Mouse (Mus musculus) c-Kit-negative CD71-positive TER-119-positive erythroid progenitor cells, embryonic 14.5 days (primary cell): ENCODE results near the gene Csgalnact2.

Experiments used
- DNase-seq: peaks from one replicate; pipeline ENCODE4 v3.0.0-alpha.2; 2013; ENCODE audit warnings: low read depth, low spot score

Csgalnact2 gene

DNA sequence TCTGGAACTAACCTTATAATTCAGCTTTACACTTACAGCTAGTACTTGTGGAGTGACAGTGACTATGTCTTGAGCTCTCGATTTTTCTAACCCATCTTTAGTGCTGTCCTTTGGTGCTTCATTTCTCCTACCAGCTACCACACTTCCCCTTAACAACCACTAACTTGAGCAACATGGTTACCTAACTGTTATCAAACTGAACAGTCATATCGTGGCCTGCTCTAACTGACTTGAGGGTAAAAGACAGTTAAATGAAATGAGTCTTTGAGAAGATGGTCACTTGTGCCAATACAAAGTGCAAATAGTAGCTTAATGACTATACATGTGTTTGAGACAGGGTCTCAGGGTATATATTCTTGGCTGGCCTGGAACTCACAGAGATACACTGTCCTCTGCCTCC lies 1.8 kb downstream of the Csgalnact2 start:
- no peak for DNase-seq

DNA sequence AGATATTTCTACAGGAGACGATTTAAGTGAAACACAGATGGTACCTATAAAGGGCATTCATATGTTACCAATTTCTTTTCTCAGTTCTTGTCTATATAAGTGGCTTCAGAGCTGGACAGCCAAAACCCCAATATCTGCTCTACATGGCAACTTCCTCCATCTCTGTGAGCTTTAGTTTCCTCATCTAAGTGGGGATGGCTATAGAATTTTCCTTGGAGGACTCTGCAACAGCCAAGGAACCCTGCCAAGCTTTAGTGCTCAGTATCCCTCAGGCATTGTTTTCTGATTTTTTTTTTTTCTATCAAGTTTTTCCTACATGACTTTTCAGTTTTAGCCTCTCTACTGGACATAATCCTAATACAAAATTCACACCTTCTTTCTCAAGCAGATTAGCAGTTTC lies 4.5 kb downstream of the Csgalnact2 start:
- DNase-seq, result no peak

DNA sequence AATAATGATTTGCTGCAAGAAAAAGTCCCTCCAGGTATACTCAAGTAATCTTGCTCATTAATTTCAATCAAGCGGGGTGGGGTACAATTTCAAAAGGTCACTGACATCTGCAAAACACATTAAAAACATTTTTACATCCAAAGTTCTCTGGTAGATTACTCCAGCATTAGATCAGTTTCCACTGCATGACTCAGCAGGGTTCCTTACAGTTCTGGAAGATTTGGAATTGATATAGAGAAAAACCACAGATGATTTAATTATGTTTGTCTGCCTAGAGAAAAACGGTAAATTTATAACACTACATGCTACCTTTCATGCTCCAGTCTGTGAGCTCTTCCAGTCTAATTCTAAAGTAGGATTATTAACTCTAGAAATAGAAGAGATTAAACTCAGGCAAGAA lies 8.9 kb downstream of the Csgalnact2 start:
- DNase-seq, result no peak

GRCm38 (mm10) chr6:118127827-118128487 lies 11.0 kb downstream of the Csgalnact2 start:
- no peak for DNase-seq

DNA sequence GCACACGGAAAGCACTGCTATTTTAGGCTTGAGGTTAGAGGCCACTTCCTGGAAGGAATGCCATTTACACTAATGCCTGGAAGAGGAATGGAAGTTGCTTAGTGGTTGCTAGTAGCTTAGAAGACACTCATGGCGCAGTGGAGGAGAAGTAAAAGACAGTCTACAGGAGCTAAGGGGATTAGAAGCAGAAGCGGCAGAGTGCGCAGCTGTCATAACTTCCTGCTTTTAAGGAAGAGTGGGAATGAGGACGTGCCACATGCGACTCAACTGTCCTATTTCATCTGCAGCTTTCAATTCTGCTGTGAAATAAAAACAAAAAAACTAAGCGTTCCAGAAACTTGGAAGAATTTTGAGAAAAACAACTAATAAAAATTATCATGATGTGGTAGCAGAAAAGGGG lies 11.7 kb downstream of the Csgalnact2 start:
- no peak for DNase-seq

DNA sequence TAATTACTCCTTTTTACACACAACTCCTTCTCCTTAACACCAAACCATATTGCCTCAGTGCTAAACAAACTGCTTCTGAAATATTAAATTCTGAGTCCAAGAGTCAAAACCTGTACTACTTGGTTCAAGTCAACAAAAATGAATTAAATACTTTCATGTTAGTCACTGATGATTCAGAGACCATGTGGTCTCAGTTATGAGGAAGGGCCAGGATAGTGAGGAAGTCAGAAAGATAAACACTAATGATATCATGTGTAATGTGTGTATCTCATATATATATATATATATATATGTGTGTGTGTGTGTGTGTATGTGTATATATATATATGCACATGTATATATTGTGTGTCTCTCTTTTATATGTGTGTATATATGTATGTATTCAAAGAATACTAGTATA lies 12.4 kb downstream of the Csgalnact2 start:
- DNase-seq, result no peak

- no peak for DNase-seq
Observed at GRCm38 (mm10) chr6:118122767-118123166, 16.2 kb downstream of the Csgalnact2 start.

DNA sequence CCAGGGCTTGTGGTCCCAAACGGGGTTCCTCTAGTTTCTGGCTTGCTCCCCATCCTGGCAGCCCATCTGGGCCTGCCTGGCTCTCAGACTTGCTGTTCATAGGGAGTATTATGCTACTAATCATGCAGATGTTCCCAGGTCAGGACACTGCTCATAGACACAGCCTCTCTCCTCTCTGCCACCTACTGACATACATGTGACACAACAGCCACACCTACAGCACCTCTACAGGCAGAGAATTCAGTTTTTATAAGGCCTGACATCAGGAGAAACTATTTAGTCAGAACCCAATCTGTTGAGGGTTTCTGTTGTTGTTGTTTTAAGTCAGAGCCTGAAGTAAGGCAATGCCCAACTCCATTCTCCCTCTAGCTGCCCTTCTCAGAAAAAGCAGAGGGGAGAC lies 27.1 kb downstream of the Csgalnact2 start:
- DNase-seq, result no peak

GRCm38 (mm10) chr6:118099311-118099802 lies 39.6 kb downstream of the Csgalnact2 start:
- no peak for DNase-seq

DNA sequence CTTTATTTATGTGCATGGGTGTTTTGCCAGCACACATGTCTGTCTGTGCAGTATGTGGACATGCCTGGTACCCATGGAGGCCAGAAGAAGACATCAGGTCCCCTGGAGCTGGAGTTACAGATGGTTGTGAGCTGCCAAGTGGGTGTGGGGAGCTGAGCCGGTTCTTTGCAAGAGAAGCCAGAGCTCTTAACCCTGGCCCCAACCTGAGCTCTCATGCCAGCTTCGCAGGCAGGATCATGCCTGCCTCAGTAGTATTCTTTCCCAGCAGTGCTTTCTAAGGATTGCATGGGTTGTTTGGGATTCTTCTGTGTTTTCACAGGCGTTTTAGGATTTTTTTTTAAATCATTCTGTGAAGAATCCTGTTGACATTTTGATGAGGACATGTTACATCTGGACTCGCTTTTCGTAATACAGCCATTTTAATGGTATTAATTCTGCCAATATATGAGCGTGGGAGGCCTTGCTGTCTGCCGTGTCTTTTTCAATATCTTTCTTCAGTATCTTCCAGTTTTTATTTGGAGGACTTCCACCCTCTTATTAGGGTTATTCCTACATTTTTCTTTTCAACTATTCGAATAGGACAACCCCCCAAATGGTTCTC lies 41.1 kb downstream of the Csgalnact2 start:
- DNase-seq, result no peak

- DNase-seq, result no peak
Observed at GRCm38 (mm10) chr6:118090827-118091226, 48.1 kb downstream of the Csgalnact2 start.

- no peak for DNase-seq
Observed at GRCm38 (mm10) chr6:118088750-118089440, 50.0 kb downstream of the Csgalnact2 start.

- no peak for DNase-seq
Observed at GRCm38 (mm10) chr6:118087955-118088354, 51.0 kb downstream of the Csgalnact2 start.

- DNase-seq, result no peak
Observed at GRCm38 (mm10) chr6:118084596-118084995, 54.3 kb downstream of the Csgalnact2 start.

GRCm38 (mm10) chr6:118083608-118084007 lies 55.3 kb downstream of the Csgalnact2 start:
- DNase-seq, result no peak

DNA sequence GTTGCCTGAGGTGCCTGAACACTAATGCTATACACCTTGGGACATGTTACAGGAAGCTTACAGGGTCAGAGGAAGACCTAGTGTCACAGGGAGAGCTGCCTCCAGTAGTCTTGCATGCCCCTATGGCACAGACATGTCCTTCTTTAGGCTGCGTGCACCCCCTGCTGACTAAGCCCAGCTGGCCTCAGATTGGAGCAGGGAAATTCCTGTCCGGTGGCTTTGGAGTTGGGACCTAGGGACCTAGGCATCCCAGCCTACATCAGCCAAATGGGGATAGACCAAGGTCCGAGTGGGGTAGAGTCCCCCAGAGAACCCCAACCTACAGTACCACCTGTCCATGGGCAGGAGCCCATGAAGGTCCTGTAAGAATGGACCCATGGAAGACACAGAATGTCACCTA lies 56.6 kb downstream of the Csgalnact2 start:
- DNase-seq, result no peak

DNA sequence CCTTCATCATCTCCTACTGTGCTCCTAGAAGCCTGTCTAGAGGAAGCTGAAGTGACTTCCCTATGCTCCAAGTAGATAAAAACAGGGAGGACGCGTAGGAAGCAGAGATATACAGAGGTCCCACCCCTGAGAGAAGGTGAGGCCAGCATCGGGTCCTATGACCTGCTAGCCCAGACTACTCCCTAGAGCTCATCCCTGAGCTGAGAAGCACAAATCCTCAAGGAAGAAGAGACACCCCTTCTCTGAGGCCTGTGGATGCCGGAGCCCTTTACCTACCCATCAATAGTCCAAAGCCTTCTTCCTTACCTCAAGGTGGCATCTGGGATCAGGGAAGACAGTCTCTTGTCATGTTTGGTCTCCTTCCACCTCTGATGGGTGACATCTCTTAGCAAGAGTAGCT lies 58.2 kb downstream of the Csgalnact2 start:
- no peak for DNase-seq

DNA sequence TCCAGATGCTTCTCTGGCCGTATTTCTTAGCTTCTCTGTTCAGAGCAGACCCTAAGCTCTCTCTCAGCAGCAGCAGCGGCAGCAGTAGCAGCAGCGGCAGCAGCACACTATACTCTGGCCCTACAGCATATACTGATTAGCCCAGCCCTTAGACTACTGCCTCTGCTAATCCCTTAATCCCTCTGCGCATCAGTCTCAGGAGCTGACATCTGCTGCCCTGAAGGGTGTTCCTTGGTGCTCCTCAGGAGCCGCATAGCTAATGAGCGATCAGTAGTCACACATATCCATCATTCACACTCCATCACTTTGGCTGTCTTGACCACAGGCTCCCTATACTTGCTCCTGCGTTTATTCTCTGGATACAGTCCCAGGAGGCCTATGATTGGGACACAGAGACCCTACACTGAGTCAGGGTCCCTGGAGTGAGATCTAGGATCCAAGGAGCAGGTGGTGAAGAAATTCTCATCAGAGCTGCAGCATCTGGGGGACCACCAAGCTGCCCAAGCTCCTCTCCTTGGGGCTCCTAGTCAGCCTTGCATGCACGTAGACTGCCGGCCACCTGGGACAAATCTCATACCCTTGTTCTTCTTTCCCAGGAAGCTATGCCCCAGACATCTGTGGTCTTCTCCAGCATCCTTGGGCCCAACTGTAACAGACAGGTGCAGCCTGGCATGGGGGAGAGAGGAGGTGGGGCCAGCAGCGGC lies 59.0 kb downstream of the Csgalnact2 start:
- DNase-seq, result no peak

DNA sequence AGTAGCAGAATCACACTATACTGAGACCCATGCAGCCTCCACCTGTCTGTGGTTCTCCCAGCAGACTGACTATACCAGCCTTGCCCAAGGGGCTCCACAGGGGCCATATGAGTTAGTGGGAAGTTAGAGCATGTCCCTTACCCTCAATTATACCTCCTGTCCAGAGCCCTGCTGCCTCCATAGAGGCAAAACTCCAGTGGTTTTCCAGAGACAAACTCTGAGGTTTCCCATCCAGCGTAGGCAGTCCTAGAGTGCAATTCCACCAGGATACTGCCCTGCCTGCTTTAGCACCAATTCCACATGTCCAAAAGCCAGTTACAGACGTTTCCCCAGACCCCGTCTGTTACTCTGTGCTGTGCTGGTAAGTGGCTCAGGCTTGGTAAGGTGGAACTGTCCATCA lies 59.6 kb downstream of the Csgalnact2 start:
- no peak for DNase-seq

GRCm38 (mm10) chr6:118078751-118079150 lies 60.2 kb downstream of the Csgalnact2 start:
- DNase-seq, result no peak

- DNase-seq, result no peak
Observed at GRCm38 (mm10) chr6:118077421-118077820, 61.5 kb downstream of the Csgalnact2 start.

DNA sequence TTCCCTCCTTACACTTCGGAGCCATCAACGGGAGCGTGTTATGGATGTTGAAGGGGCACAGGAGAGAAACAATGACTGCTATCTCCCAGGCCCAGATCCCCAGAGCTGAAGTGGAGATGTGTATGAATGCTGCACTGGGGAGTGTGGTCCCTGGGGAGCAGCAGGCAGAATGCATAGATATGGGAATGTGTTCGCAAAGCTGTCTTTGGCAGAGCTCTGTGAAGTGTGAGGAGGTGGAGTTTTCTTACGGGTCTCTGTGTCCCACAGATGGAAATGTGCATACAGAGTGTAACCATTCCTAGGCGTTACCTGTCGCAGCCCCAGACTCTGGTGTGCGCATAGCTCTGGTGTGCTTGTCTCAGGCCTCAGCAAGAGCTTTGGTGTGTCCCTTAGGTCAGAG lies 62.2 kb downstream of the Csgalnact2 start:
- no peak for DNase-seq
